Mouse (Mus musculus) CH12.LX (cell line): ENCODE data around the gene Atg4b.

Source experiments
- CTCF ChIP-seq, 2 experiments: IDR thresholded peaks in 1 of 2; conservative IDR thresholded peaks in 1 of 2; 2 replicates each; pipeline ENCODE4 v1.5.1; 2011 to 2012; ENCODE audit warnings: low read depth in 2 of 2, low read length in 2 of 2, improper control_type of control experiment in 1 of 2, inconsistent platforms in 1 of 2, mild to moderate bottlenecking in 1 of 2, moderate library complexity in 1 of 2
- EP300 ChIP-seq: IDR thresholded peaks from 2 replicates; pipeline ENCODE4 v1.6.1; 2011; ENCODE audit warnings: low read length, improper control_type of control experiment
- MAFK ChIP-seq: IDR thresholded peaks from 2 replicates; pipeline ENCODE4 v1.6.1; 2011; ENCODE audit warnings: low read length, improper control_type of control experiment; ENCODE audit not compliant: insufficient replicate concordance
- MAZ ChIP-seq: IDR thresholded peaks from 2 replicates; pipeline ENCODE4 v1.6.1; 2012; ENCODE audit warnings: low read depth, mild to moderate bottlenecking, inconsistent platforms, low read length, improper control_type of control experiment, moderate library complexity
- MXI1 ChIP-seq: IDR thresholded peaks from 2 replicates; pipeline ENCODE4 v1.6.1; 2011; ENCODE audit warnings: mild to moderate bottlenecking, low read depth, low read length, improper control_type of control experiment
- POLR2A ChIP-seq: IDR thresholded peaks from 2 replicates; pipeline ENCODE4 v1.6.1; 2011; ENCODE audit warnings: low read depth, mild to moderate bottlenecking, improper control_type of control experiment, low read length
- ZKSCAN1 ChIP-seq: IDR thresholded peaks from 2 replicates; pipeline ENCODE4 v1.6.1; 2012; ENCODE audit warnings: low read depth, inconsistent platforms, low read length, improper control_type of control experiment, borderline replicate concordance

- TF ChIP-seq CTCF (conservative IDR thresholded peaks at IDR 0.05 in 1 of 2, IDR thresholded peaks at IDR 0.05 in 1 of 2; ENCODE audit: low read depth in 2 of 2, low read length in 2 of 2) (no peak), MAZ (no peak), POLR2A (no peak), EP300 (no peak), ZKSCAN1 (no peak), MXI1 (no peak), MAFK (no peak)
These were observed 16.3 kb downstream of the Atg4b start for GRCm38 (mm10) chr1:93767600-93767999.
